ENCODE assay signal across 17 mouse cellular contexts in the genomic region with DNA sequence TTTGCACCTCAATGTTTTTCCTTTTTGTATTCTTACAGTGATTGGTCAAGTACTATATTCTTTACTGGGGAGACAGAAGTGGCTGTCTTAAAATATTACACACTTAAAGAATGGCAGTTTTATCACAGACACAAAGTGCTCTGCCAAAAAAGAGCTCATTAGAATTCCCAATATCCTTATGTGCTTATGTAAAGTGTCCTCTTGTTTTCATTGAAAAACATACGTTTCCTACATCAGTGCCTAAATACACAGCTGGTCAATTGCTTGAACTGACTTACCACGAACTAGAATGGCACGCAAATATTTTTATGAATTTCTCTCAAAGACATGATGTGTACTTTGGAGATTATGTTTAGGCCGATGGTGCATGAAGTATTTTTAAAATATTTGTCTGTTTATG.
"Had no signal": no experiment of that assay in that cellular context is flagged by ENCODE, and none has a peak within 500 bp of the region (broad histone marks: within the 10 kb centered on the region; RNA-seq: fewer than 3 reads in every experiment).

No protein-coding gene starts in this region.

- H3K9me3 ChIP-seq: lung, embryonic 15.5 days; midbrain, embryonic 13.5 days; midbrain, embryonic 15.5 days; neural tube, embryonic 12.5 days; stomach, embryonic 15.5 days had no signal

- DNase-seq: lung, adult 2 months; lung, postnatal 14 days; lung, postnatal 36 days; right cerebral cortex, postnatal 14 days; thymus, adult 2 months; thymus, postnatal 25 days; thymus, postnatal 4 days had no signal

- H3K27me3 ChIP-seq: lung, embryonic 15.5 days; megakaryocyte, embryonic 14.5 days; midbrain, embryonic 13.5 days; midbrain, embryonic 15.5 days; neural tube, embryonic 12.5 days; stomach, embryonic 15.5 days had no signal

- H3K9ac ChIP-seq: lung, embryonic 15.5 days; midbrain, embryonic 13.5 days; midbrain, embryonic 15.5 days; neural tube, embryonic 12.5 days; stomach, embryonic 15.5 days had no signal

- H3K4me2 ChIP-seq: lung, embryonic 15.5 days; midbrain, embryonic 11.5 days; midbrain, embryonic 13.5 days; midbrain, embryonic 15.5 days; neural tube, embryonic 12.5 days; stomach, embryonic 15.5 days had no signal

- H3K4me3 ChIP-seq: lung, embryonic 15.5 days; megakaryocyte, embryonic 14.5 days; midbrain, embryonic 13.5 days; midbrain, embryonic 15.5 days; neural tube, embryonic 12.5 days; stomach, embryonic 15.5 days had no signal

- H3K4me1 ChIP-seq: lung, embryonic 15.5 days; megakaryocyte, embryonic 14.5 days; midbrain, embryonic 13.5 days; midbrain, embryonic 15.5 days; neural tube, embryonic 12.5 days; stomach, embryonic 15.5 days had no signal

- ATAC-seq: lung, postnatal 0 days; midbrain, embryonic 13.5 days; midbrain, embryonic 15.5 days had no signal

- H3K36me3 ChIP-seq: lung, embryonic 15.5 days; midbrain, embryonic 13.5 days; midbrain, embryonic 15.5 days; neural tube, embryonic 12.5 days; stomach, embryonic 15.5 days had no signal

- H3K27ac ChIP-seq: lung, embryonic 15.5 days; macrophage; midbrain, embryonic 13.5 days; midbrain, embryonic 15.5 days; neural tube, embryonic 12.5 days; stomach, embryonic 15.5 days; stomach, postnatal 0 days had no signal
